Mouse (Mus musculus): ENCODE results near the gene Gm10309. TPM values are rescaled to one million over a fixed set of nuclear protein-coding genes. Genes with fewer than 3 reads are reported as not detected.

Gene Gm10309
- total RNA-seq (2021): under 1 TPM in 1 of 2 experiments, not detected in 1; 0.13 TPM
- long read RNA-seq, experiment 1: 0 reads
- long read RNA-seq, experiment 2: 0 reads

GRCm38 (mm10) chr17:86505183-86505631 lies at the start of gene Gm10309:
Gene Gm10309 (minus strand): TSS chr17:86505232.
- peak; percentile 82 to 84 for DNase-seq

DNA sequence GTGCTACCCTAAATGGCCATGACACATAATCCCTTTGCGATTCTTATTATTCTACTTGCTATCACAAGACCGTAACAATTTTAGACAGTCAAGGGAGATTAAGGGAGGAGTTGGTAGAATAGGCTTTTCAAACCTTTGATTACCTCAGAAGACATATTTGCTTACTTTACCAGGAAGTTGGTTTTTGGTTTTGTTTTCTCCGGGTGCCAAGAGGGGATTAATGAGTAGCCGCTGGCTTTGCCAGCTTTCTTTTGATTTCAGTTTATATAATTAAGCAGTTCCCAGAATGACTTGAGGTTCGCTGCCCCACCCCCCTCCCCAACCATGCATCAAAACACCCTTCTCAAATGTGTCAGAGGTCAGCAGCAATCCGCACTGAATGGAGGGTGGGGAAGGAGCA lies 47.0 kb upstream of the Gm10309 start:
- DNase-seq: no peak

- no peak for DNase-seq
These were observed 46.5 kb upstream of the Gm10309 start for GRCm38 (mm10) chr17:86551561-86551960.

GRCm38 (mm10) chr17:86549128-86549527 lies 44.1 kb upstream of the Gm10309 start:
- peak in 1 of 2 experiments; percentile 38 for DNase-seq

DNA sequence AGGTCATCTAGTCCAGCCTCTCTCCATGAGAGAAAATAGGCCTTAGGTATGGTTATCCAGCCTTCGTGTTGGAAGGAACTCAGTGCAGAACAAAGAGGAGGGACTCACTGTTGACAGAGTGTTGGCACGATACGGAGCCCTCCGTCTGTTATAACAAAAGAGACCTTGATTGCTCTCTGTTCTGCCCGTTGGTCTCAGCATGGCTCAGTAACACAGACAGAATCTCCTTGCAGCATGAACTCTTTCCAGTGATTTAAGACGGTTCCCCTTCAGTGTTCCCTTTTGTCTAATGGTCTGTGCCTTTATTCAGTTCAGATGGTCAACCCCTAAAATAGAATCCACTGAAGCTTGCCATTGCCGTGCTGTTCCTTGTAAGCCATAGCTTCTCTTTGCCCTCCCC lies 41.5 kb upstream of the Gm10309 start:
- DNase-seq: no peak

DNA sequence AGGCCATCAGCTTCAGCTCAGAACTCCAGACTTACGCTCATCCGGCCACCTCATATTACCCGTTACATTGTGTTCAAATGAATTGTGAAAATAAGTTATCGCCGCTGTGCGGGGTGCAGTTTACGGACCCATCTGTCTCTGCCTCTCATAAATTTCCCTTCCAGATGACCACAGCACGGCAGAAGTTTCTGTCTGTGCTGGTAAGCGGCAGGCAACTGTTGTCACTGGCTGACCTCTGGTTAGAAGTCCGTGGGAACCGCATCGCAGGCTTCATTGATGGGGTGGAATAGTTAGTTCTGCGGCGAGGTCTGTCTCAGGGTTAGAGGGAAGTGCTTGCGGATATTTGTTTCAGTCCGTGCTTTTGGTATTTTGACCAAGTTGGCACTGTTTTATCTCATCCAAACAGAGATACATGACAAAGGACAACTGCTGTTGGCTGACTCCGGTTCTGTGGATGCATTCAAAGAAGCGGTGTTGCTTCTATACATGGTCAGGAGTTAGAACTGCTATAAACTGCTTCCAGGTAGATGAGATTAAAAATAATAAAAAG lies 34.9 kb upstream of the Gm10309 start:
- DNase-seq: peak; percentile 41 to 53

DNA sequence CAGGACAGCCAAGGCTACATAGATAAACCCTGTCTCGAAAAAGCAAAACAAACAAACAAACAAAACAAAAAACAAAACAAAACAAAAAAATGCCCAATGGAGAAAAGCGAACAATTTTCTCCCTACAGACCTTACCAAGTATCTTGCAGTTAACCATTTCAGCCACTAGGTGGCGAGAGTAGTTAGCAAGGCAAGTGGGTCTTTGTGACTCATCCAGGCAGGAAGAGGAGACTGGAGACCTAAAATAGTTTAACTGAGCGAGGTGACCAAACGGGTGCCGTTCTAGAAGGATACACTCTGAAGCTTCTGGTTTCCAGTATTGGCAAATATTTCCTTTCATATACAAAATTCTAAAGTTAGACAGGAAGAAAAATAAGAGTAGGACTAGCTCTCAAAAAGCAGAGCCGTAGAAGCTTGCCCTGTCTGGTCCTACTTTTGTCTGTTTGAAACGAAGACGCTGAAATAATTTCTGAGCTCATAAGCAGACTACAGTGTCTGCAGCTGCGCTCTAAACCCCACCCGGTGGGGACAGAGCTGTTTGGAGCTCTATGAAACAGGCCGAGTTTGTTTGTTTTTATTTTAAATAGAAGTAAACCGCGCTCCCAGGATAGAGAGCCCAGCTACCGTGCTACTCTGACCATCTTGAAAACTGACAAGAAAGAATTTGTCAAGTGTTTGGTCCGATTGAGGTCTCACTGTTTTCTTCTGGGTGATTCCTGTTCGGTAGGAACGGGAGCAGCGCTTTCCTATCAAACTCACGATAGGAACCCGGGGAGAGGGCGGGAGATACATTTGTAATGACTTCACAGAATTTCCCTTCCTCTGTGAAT lies 31.0 kb upstream of the Gm10309 start:
- peak; percentile 89 to 91 for DNase-seq

DNA sequence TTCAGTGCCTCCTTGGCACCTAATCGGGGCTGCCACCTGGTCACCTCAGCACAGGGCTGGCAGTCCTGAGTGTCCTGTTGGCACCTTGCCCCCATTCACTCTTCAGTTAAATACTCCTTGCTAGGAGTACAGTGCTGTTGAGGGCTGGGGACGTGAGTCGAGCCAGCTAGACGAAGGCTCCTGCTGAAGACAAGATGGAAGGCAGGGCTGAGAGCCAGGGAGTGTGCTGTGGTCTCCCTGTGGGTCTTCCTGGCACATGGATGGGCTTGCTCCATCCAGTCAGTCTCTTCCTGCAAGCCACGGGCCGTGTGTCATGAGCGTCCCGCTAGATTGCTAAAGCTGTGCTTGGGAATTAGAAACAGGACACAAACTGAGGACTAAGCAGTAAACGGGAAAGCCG lies 30.1 kb upstream of the Gm10309 start:
- DNase-seq: no peak

DNA sequence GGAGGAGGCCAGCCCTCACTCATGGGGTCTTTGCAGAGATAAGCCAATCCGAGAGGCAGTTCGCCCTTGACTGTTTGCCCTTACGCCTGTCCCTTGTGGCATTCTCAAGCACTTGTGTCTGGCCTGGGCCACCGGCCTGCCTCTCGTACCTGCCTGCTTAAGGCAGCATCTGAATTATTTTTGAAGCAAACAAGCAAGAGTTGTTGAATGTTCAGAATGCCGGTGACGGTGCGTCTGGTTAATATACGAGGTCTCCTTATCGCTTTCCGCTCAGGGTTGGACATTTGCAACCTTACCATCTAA lies 28.5 kb upstream of the Gm10309 start:
- no peak for DNase-seq

GRCm38 (mm10) chr17:86532783-86533548 lies 27.9 kb upstream of the Gm10309 start:
- peak in 1 of 2 experiments; percentile 17 for DNase-seq

DNA sequence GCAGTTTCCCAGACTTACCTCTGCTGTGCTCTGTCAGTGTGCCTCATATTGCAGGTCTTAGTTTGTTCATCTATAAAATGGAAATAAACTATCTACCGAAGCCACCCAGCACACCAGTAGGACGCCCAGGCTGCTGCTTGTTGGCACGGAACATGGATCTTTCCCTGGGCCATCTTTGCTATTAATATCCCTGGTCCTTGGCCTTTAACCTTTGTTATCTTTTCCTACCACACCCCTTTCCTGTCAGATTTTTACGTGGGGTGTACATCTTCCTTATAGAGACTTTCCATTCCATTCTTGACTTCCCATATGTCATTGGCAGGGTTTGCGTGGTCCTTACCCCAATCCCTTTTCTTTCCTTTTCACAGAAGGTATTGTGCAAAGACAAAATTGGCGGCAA lies 26.2 kb upstream of the Gm10309 start:
- no peak for DNase-seq

DNA sequence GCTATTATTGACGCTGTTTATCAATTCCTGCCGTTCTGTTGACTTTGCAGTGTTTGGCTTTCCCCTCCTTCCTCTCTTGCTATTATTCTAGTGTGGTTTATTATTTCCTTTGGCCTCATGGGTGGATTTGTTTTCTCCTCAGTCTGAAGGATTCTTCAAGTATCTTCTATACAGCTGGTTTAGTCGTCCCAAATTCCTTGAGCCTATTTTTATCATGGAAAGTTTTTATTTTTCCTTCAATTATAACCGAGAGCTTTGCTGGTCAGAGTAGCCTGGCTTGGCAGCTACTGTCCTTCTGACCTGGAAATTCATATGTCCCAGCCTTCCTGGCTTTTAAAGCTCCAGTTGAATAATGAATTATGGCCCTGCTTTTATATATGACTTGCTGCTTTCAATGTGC lies 24.4 kb upstream of the Gm10309 start:
- no peak for DNase-seq

GRCm38 (mm10) chr17:86529003-86529402 lies 24.0 kb upstream of the Gm10309 start:
- no peak for DNase-seq

DNA sequence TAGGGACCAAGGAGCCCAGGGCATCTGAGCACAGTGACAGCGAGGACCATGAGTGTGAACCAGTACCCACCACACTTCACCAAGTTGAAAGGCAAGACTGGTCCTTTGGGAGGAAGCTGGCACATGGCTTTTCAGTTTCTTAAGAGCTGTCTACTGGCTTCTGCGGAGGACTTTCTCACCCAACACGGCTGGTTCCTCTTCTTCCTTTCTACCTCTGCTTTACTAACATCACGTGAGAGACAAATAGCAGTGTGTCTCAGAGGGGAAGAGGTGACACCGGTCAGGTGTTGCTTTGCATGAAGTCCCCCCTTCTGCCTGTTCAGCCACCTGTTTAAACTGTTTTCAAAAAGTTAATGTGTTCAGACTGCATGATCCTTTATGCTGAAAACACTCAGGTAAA lies 22.3 kb upstream of the Gm10309 start:
- no peak for DNase-seq

GRCm38 (mm10) chr17:86526016-86526415 lies 21.0 kb upstream of the Gm10309 start:
- DNase-seq: no peak

DNA sequence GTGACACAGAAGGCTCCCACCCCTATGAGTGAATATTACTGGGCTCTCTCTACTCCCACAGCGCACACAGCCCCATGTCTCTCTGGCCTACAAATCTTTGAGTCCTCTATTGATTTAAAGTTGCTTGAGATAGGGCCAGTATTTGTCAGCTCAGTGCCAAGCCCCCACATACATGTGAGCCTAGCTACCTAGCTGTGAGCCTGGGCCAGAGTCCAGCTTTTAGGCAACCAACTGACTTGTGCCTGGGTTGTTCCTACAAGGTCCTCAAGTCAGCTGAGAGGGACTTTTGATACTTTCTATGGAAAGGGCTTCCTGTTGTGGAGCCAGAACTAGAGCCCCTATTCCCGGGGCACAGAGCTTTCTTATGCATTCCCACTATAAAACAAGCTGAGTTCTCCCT lies 20.0 kb upstream of the Gm10309 start:
- no peak for DNase-seq

DNA sequence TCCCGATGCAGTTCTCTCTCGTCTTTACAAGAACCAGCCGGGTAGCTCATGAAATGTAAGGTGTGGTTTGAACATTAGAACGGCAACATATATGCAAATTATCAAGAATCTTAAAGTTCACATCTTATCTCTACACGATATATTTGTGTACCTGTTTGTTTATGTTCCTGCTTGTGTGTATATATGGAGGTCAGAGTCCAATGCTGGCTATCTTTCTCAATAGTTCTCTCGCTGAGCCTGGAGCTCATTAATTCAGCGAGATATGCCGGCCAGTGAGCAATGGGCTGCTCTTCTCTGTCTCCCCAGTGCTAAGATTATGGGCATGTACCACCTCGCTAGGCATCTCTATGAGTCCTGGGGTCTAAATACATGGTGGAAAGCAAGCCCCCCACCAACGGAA lies 18.8 kb upstream of the Gm10309 start:
- no peak for DNase-seq

GRCm38 (mm10) chr17:86523374-86523773 lies 18.3 kb upstream of the Gm10309 start:
- no peak for DNase-seq

GRCm38 (mm10) chr17:86522649-86523048 lies 17.6 kb upstream of the Gm10309 start:
- no peak for DNase-seq

DNA sequence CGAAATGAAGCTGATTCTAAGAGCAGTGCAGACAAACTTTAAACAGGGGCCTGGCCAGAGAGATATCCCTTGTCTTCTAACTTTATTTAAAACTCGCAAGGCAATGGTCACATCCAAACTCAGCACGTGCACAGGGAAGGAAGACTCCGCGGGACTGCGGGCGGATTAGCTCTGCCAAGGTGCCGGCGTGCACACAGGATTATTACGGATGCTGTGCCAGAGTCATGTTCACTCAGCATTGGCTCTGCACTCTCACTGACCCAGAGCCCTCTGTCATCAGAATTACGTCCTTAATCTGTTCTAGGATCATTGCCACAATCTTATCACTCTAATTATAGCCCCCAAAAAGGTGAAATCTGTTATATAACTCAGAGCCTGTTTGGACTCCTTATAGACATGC lies 16.2 kb upstream of the Gm10309 start:
- DNase-seq: no peak

GRCm38 (mm10) chr17:86518604-86519003 lies 13.6 kb upstream of the Gm10309 start:
- no peak for DNase-seq

DNA sequence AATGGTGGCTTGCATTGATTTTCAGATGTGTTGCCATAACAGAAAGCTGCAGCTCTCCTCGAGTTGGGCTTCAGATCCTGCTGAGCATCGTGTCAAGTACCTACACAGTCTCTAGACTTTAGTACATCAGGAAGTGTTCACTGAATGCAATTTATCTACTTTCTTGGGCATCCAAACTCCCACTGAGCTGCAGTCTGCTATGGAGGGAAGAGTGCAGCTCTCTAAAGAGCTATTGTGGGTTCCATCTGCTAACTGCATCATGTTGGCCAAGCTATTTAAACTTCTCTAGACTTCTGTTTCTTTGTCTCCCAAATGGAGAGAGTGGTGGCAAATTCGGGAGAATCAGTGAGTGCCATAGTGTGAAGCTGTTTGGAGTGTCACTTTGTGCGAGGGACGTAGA lies 11.6 kb upstream of the Gm10309 start:
- DNase-seq: no peak

- DNase-seq: peak in 1 of 2 experiments; percentile 56
These were observed 10.1 kb upstream of the Gm10309 start for GRCm38 (mm10) chr17:86514974-86515620.
